Mouse (Mus musculus): ENCODE data around the gene Uqcrh. TPM values are rescaled to one million over a fixed set of nuclear protein-coding genes. Genes with fewer than 3 reads are reported as not detected.

Gene Uqcrh
- 398 and 455 TPM in 2 replicates for polyA plus RNA-seq (2014; fragmentation: Nextera tagmentation; extraction: Ambion mirVana)

DNA sequence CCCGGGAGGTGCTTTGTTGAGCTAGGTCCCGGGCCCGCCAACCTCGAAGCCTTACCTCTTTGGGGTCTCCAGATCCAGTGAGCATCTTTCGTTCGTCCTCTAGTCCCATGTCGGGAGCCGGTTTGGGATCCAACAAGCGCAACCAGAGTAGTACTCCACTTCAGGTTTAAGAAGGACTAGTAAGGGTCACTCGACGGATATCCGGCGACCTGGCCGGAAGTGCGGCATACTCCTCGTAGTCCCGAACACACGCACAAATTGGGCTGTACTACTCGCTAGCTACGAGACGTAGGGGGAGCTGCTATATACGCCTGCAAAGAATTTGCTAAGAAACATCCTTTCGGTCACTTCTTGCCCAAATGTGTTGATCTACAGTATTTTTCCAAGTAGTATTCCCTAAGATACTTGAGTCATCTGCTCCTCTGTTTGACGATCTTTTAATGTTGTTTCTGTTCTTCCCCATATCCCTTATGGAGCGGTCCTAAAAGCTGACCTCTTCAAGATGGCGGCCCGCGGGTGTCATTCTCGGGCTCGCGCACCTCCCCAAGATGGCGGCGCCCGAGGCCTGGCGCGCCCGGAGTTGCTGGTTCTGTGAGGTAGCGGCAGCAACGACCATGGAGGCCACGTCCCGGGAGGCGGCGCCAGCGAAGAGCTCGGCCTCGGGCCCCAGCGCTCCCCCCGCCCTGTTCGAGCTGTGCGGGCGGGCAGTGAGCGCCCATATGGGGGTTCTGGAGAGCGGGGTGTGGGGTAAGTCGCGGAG, at the start of gene Uqcrh, which contains the start of gene Lrrc41:
TSS of gene Uqcrh (minus strand) at position 211 of the 760 bp plus-strand sequence.
TSS of gene Lrrc41 (plus strand) at position 409 of the 760 bp plus-strand sequence.
- ATAC-seq (ENCODE audit: low FRiP score) (peak; percentile 94), DNase-seq (ENCODE audit: low spot score, missing footprints) (peak; percentile 99)
- Histone ChIP-seq H3K4me2 (peak within 1 kb of the TSS; percentile 75), H3K36me3 (ENCODE audit: control insufficient read depth, insufficient read depth, low read length) (peaks cover 2% of the 10 kb centered on the region; the same call in 1 of the 2 replicates), H3K27ac (ENCODE audit: low read depth, low read length) (peak within 1 kb of the TSS; percentile 95), H3K4me3 (ENCODE audit: low read depth, low read length) (peak within 1 kb of the TSS; percentile 97), H3K9ac (ENCODE audit: low read length) (peak within 1 kb of the TSS; percentile 98), H3K4me1 (ENCODE audit: control insufficient read depth, insufficient read depth, low read length) (peaks cover 21% of the 10 kb centered on the region), H3K27me3 (ENCODE audit: control insufficient read depth, insufficient read depth, low read length) (no peaks in the 10 kb centered on the region), H3K9me3 (ENCODE audit: control insufficient read depth, low read length) (no peaks in the 10 kb centered on the region)
- WGBS = under 1% methylated on average over 55 of the region's 55 CpGs

- Histone ChIP-seq H3K4me2 (peak within 1 kb of the TSS; percentile 63), H3K4me1 (ENCODE audit: control insufficient read depth, insufficient read depth, low read length) (peaks cover 14% of the 10 kb centered on the region), H3K9ac (ENCODE audit: low read length) (peak within 1 kb of the TSS; percentile 72), H3K4me3 (ENCODE audit: low read depth, low read length) (peak within 1 kb of the TSS; percentile 51), H3K36me3 (ENCODE audit: control insufficient read depth, insufficient read depth, low read length) (peaks cover 3% of the 10 kb centered on the region; the same call in 1 of the 2 replicates), H3K27ac (ENCODE audit: low read depth, low read length) (no peak within 1 kb of the TSS), H3K27me3 (ENCODE audit: control insufficient read depth, insufficient read depth, low read length) (no peaks in the 10 kb centered on the region), H3K9me3 (ENCODE audit: control insufficient read depth, low read length) (no peaks in the 10 kb centered on the region)
- peak; percentile 100 for ATAC-seq (ENCODE audit: low FRiP score)
- WGBS = 7% methylated on average over 24 of the region's 24 CpGs
- peak; percentile 97 for DNase-seq (ENCODE audit: low spot score, missing footprints)
Observed at GRCm38 (mm10) chr4:116123602-116124519, 49.0 kb upstream of the Uqcrh start, which contains the start of the genes Rad54l and Pomgnt1. Gene Rad54l, minus strand, starts transcription at chr4:116123690. Gene Pomgnt1, plus strand, starts transcription at chr4:116123840.

DNA sequence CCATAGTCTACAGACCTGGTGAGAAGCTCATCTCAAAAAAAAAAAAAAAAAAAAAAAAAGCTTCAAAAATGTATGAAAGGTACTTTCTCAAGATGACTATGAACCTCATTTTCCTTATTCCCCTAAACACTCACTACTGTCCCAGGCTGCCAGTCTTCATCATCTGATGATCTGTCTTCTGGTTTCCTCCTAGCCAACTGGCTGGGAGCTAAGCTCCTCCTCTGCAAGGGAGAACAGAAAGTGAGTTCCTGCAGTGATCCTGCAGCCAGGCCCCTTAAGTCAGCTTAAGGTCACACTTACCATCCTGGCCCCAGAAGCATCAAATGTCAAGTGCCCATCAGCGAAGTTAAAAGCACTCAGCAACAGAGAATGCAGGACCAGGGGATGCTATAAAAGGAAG, 47.9 kb upstream of the Uqcrh start:
- Histone ChIP-seq H3K9ac (ENCODE audit: low read length) (peak overlapping the region; percentile 67), H3K9me3 (ENCODE audit: control insufficient read depth, low read length) (no peaks in the 10 kb centered on the region), H3K27ac (ENCODE audit: low read depth, low read length) (no peak overlapping the region), H3K4me1 (ENCODE audit: control insufficient read depth, insufficient read depth, low read length) (peaks cover 14% of the 10 kb centered on the region), H3K4me3 (ENCODE audit: low read depth, low read length) (peak overlapping the region; percentile 51), H3K27me3 (ENCODE audit: control insufficient read depth, insufficient read depth, low read length) (no peaks in the 10 kb centered on the region), H3K4me2 (peak overlapping the region; percentile 63), H3K36me3 (ENCODE audit: control insufficient read depth, insufficient read depth, low read length) (peaks cover 3% of the 10 kb centered on the region; the same call in 1 of the 2 replicates)
- DNase-seq (ENCODE audit: low spot score, missing footprints) (no peak), ATAC-seq (ENCODE audit: low FRiP score) (no peak)
- WGBS = 3% methylated on average over 1 of the region's 1 CpGs

- Histone ChIP-seq H3K27ac (ENCODE audit: low read depth, low read length) (no peak overlapping the region), H3K4me1 (ENCODE audit: control insufficient read depth, insufficient read depth, low read length) (no peaks in the 10 kb centered on the region), H3K9me3 (ENCODE audit: control insufficient read depth, low read length) (no peaks in the 10 kb centered on the region), H3K4me2 (no peak overlapping the region), H3K9ac (ENCODE audit: low read length) (no peak overlapping the region), H3K4me3 (ENCODE audit: low read depth, low read length) (no peak overlapping the region), H3K27me3 (ENCODE audit: control insufficient read depth, insufficient read depth, low read length) (no peaks in the 10 kb centered on the region), H3K36me3 (ENCODE audit: control insufficient read depth, insufficient read depth, low read length) (peaks cover 4% of the 10 kb centered on the region; the same call in 1 of the 2 replicates)
- DNase-seq (ENCODE audit: low spot score, missing footprints) (no peak), ATAC-seq (ENCODE audit: low FRiP score) (no peak)
- 86% methylated on average over 2 of the region's 2 CpGs for WGBS
Observed at GRCm38 (mm10) chr4:116111486-116111885, 36.6 kb upstream of the Uqcrh start.

DNA sequence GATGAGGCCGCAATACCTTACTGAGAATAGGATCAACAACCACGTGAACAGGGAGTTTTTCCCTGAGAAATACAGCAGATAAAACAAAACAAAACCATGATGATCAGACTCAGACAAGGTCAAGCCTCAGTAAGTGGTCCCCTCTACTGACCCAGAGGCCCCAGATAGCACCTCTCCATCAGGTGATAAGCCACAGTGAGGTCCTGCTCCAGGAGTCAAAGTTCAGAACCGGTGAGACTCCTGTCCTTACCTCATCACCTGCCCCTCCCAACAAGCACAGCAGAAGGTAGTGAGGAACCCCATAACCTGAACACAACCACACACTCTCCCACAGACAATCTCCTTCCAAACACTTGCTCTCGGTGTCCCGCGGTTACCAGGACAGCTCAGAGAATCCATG, 35.8 kb upstream of the Uqcrh start:
- ATAC-seq (ENCODE audit: low FRiP score) = no peak
- no peak for DNase-seq (ENCODE audit: low spot score, missing footprints)
- Histone ChIP-seq H3K36me3 (ENCODE audit: control insufficient read depth, insufficient read depth, low read length) (peaks cover 5% of the 10 kb centered on the region; the same call in 1 of the 2 replicates), H3K4me3 (ENCODE audit: low read depth, low read length) (no peak overlapping the region), H3K9me3 (ENCODE audit: control insufficient read depth, low read length) (no peaks in the 10 kb centered on the region), H3K27me3 (ENCODE audit: control insufficient read depth, insufficient read depth, low read length) (no peaks in the 10 kb centered on the region), H3K4me2 (no peak overlapping the region), H3K27ac (ENCODE audit: low read depth, low read length) (no peak overlapping the region), H3K4me1 (ENCODE audit: control insufficient read depth, insufficient read depth, low read length) (no peaks in the 10 kb centered on the region), H3K9ac (ENCODE audit: low read length) (no peak overlapping the region)
- 89% methylated on average over 6 of the region's 6 CpGs for WGBS

- Histone ChIP-seq H3K27ac (ENCODE audit: low read depth, low read length) (no peak overlapping the region), H3K9ac (ENCODE audit: low read length) (no peak overlapping the region), H3K4me3 (ENCODE audit: low read depth, low read length) (no peak overlapping the region), H3K27me3 (ENCODE audit: control insufficient read depth, insufficient read depth, low read length) (no peaks in the 10 kb centered on the region), H3K4me2 (no peak overlapping the region), H3K4me1 (ENCODE audit: control insufficient read depth, insufficient read depth, low read length) (no peaks in the 10 kb centered on the region), H3K9me3 (ENCODE audit: control insufficient read depth, low read length) (no peaks in the 10 kb centered on the region), H3K36me3 (ENCODE audit: control insufficient read depth, insufficient read depth, low read length) (peaks cover 5% of the 10 kb centered on the region; the same call in 1 of the 2 replicates)
- ATAC-seq (ENCODE audit: low FRiP score) (no peak), DNase-seq (ENCODE audit: low spot score, missing footprints) (no peak)
- 94% methylated on average over 5 of the region's 5 CpGs for WGBS
Observed at GRCm38 (mm10) chr4:116105278-116105677, 30.4 kb upstream of the Uqcrh start.

DNA sequence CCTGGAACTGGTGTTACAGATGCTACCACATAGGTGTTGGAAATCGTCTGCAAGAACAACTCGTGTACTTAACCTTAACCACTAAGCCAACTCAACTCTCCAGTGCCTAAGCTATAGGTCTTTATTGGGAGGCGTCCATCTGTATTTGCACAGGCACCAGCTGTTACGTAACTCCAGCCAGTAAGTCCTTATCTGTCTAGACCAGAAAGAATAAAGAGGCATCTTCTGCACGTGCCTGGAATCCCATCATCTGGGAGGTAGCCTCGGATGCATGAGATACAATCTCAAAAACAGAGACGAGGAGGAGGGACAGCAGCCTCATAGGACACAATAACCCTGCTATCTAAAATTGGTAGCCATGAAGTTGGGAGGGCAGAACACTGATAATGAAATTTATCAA, 26.1 kb upstream of the Uqcrh start:
- no peak overlapping the region for H3K9ac ChIP-seq (ENCODE audit: low read length)
- H3K27ac ChIP-seq (ENCODE audit: low read depth, low read length) = no peak overlapping the region
- peaks cover 35% of the 10 kb centered on the region for H3K36me3 ChIP-seq (ENCODE audit: control insufficient read depth, insufficient read depth, low read length)
- ATAC-seq (ENCODE audit: low FRiP score) (no peak), DNase-seq (ENCODE audit: low spot score, missing footprints) (peak; percentile 68)
- H3K4me1 ChIP-seq (ENCODE audit: control insufficient read depth, insufficient read depth, low read length) = no peaks in the 10 kb centered on the region
- no peaks in the 10 kb centered on the region for H3K9me3 ChIP-seq (ENCODE audit: control insufficient read depth, low read length)
- H3K4me3 ChIP-seq (ENCODE audit: low read depth, low read length) = no peak overlapping the region
- H3K4me2 ChIP-seq = no peak overlapping the region
- 87% methylated on average over 7 of the region's 7 CpGs for WGBS
- H3K27me3 ChIP-seq (ENCODE audit: control insufficient read depth, insufficient read depth, low read length) = no peaks in the 10 kb centered on the region

GRCm38 (mm10) chr4:116097211-116097610, 22.3 kb upstream of the Uqcrh start:
- H3K4me2 ChIP-seq = no peak overlapping the region
- no peaks in the 10 kb centered on the region for H3K9me3 ChIP-seq (ENCODE audit: control insufficient read depth, low read length)
- peaks cover 36% of the 10 kb centered on the region for H3K36me3 ChIP-seq (ENCODE audit: control insufficient read depth, insufficient read depth, low read length)
- no peaks in the 10 kb centered on the region for H3K27me3 ChIP-seq (ENCODE audit: control insufficient read depth, insufficient read depth, low read length)
- no peak overlapping the region for H3K27ac ChIP-seq (ENCODE audit: low read depth, low read length)
- H3K4me1 ChIP-seq (ENCODE audit: control insufficient read depth, insufficient read depth, low read length) = no peaks in the 10 kb centered on the region
- ATAC-seq (ENCODE audit: low FRiP score) (no peak), DNase-seq (ENCODE audit: low spot score, missing footprints) (no peak)
- H3K9ac ChIP-seq (ENCODE audit: low read length) = no peak overlapping the region
- no peak overlapping the region for H3K4me3 ChIP-seq (ENCODE audit: low read depth, low read length)
- WGBS = 89% methylated on average over 8 of the region's 8 CpGs

All from midbrain, embryonic 11.5 days (tissue).